Mouse (Mus musculus) midbrain, embryonic 16.5 days (tissue): Measurements from ENCODE around the gene Camk2d. TPM values are rescaled to one million over a fixed set of nuclear protein-coding genes. Genes with fewer than 3 reads are reported as not detected.

Experiments used
- ATAC-seq: fragments of 200-750 bp; cut with Nextera tagmentation; 2 replicates; pipeline ENCODE4 v1.8.0; 2017; ENCODE audit warnings: moderate TSS enrichment
- H3K27ac ChIP-seq: fragments of 300-500 bp; sonication (generic); 2 replicates; pipeline ENCODE4 v1.5.1; 2014; ENCODE audit warnings: mild to moderate bottlenecking, low read length, mixed read lengths
- H3K27me3 ChIP-seq: fragments of 300-500 bp; sonication (generic); 2 replicates; pipeline ENCODE4 v1.6.1; 2014; ENCODE audit warnings: low read depth, low read length, mixed read lengths; ENCODE audit not compliant: control insufficient read depth, insufficient read depth
- H3K36me3 ChIP-seq: fragments of 300-500 bp; sonication (generic); 2 replicates; pipeline ENCODE4 v1.6.1; 2014; ENCODE audit warnings: mild to moderate bottlenecking, low read length, moderate library complexity, mixed read lengths; ENCODE audit not compliant: control insufficient read depth, insufficient read depth
- H3K4me1 ChIP-seq: fragments of 300-500 bp; sonication (generic); 2 replicates; pipeline ENCODE4 v1.6.1; 2014; ENCODE audit warnings: mild to moderate bottlenecking, low read length, mixed read lengths; ENCODE audit not compliant: control insufficient read depth, insufficient read depth
- H3K4me2 ChIP-seq: fragments of 300-500 bp; sonication (generic); 2 replicates; pipeline ENCODE4 v1.6.1; 2014; ENCODE audit warnings: mild to moderate bottlenecking, low read length, mixed read lengths
- H3K4me3 ChIP-seq: fragments of 300-500 bp; sonication (generic); 2 replicates; pipeline ENCODE4 v1.5.1; 2014; ENCODE audit warnings: low read depth, mild to moderate bottlenecking, low read length, moderate library complexity, mixed read lengths
- H3K9ac ChIP-seq: fragments of 300-500 bp; sonication (generic); 2 replicates; pipeline ENCODE4 v1.6.1; 2014; ENCODE audit warnings: low read depth, low read length, mixed read lengths
- H3K9me3 ChIP-seq: fragments of 300-500 bp; sonication (generic); replicated peaks from 2 replicates; pipeline ENCODE4 v1.6.1; 2014; ENCODE audit warnings: mild to moderate bottlenecking, low read length, mixed read lengths; ENCODE audit not compliant: control insufficient read depth, poor library complexity, severe bottlenecking
- WGBS: fragments of 180-500 bp; shearing (Covaris S2); extraction: QIAGEN DNeasy Blood & Tissue Kit; methylation state at CpG from one replicate; pipeline ENCODE4 v1.1.7; 2014; 5-methylcytosine and 5-hydroxymethylcytosine counted together
- polyA plus RNA-seq: library from polyadenylated mRNA; unstranded; fragments of >200 nt; fragmentation: Nextera tagmentation; extraction: Ambion mirVana; gene quantifications from 2 replicates; pipeline ENCODE4 v1.2.1, GENCODE M21; 2015

Gene Camk2d
- polyA plus RNA-seq, 1 experiment from 2014 or later, result 74.7 TPM

- no peak overlapping the region for H3K9ac ChIP-seq
- ATAC-seq, result no peak
- no peak overlapping the region for H3K4me3 ChIP-seq
- no peaks in the 10 kb centered on the region for H3K27me3 ChIP-seq
- H3K27ac ChIP-seq, result no peak overlapping the region
- no peaks in the 10 kb centered on the region for H3K36me3 ChIP-seq
- H3K9me3 ChIP-seq, result no peaks in the 10 kb centered on the region
- H3K4me1 ChIP-seq, result no peaks in the 10 kb centered on the region
- H3K4me2 ChIP-seq, result no peak overlapping the region
- WGBS, result 85% methylated on average over 5 of the region's 5 CpGs
These were observed 84.9 kb downstream of the Camk2d start for GRCm38 (mm10) chr3:126681051-126681450.

GRCm38 (mm10) chr3:126681996-126682395, 85.9 kb downstream of the Camk2d start:
- H3K36me3 ChIP-seq, result no peaks in the 10 kb centered on the region
- no peaks in the 10 kb centered on the region for H3K27me3 ChIP-seq
- 89% methylated on average over 4 of the region's 4 CpGs for WGBS
- no peak overlapping the region for H3K9ac ChIP-seq
- H3K4me2 ChIP-seq, result no peak overlapping the region
- H3K4me3 ChIP-seq, result no peak overlapping the region
- no peaks in the 10 kb centered on the region for H3K9me3 ChIP-seq
- H3K4me1 ChIP-seq, result no peaks in the 10 kb centered on the region
- no peak overlapping the region for H3K27ac ChIP-seq
- no peak for ATAC-seq

GRCm38 (mm10) chr3:126685363-126685762, 89.3 kb downstream of the Camk2d start:
- no peaks in the 10 kb centered on the region for H3K9me3 ChIP-seq
- no peak overlapping the region for H3K9ac ChIP-seq
- no peaks in the 10 kb centered on the region for H3K27me3 ChIP-seq
- no peak overlapping the region for H3K4me2 ChIP-seq
- no peak overlapping the region for H3K4me3 ChIP-seq
- no peak overlapping the region for H3K27ac ChIP-seq
- 70% methylated on average over 5 of the region's 6 CpGs for WGBS
- no peaks in the 10 kb centered on the region for H3K4me1 ChIP-seq
- H3K36me3 ChIP-seq, result no peaks in the 10 kb centered on the region
- no peak; the same call in 1 of the 2 replicates for ATAC-seq

GRCm38 (mm10) chr3:126687150-126687549, 91.0 kb downstream of the Camk2d start:
- H3K4me1 ChIP-seq, result no peaks in the 10 kb centered on the region
- no peak overlapping the region for H3K9ac ChIP-seq
- ATAC-seq, result no peak
- no peaks in the 10 kb centered on the region for H3K36me3 ChIP-seq
- no peaks in the 10 kb centered on the region for H3K9me3 ChIP-seq
- no peaks in the 10 kb centered on the region for H3K27me3 ChIP-seq
- no peak overlapping the region for H3K4me2 ChIP-seq
- H3K4me3 ChIP-seq, result no peak overlapping the region
- 80% methylated on average over 4 of the region's 4 CpGs for whole genome bisulfite sequencing
- no peak overlapping the region for H3K27ac ChIP-seq

- H3K27ac ChIP-seq, result no peak overlapping the region
- H3K4me3 ChIP-seq, result no peak overlapping the region
- 81% methylated on average over 2 of the region's 2 CpGs for WGBS
- H3K36me3 ChIP-seq, result no peaks in the 10 kb centered on the region
- H3K4me2 ChIP-seq, result no peak overlapping the region
- no peak for ATAC-seq
- no peaks in the 10 kb centered on the region for H3K9me3 ChIP-seq
- no peak overlapping the region for H3K9ac ChIP-seq
- no peaks in the 10 kb centered on the region for H3K27me3 ChIP-seq
- no peaks in the 10 kb centered on the region for H3K4me1 ChIP-seq
These were observed 92.4 kb downstream of the Camk2d start for GRCm38 (mm10) chr3:126688516-126688915.

- Histone ChIP-seq H3K4me3 (no peak overlapping the region), H3K36me3 (no peaks in the 10 kb centered on the region), H3K27me3 (no peaks in the 10 kb centered on the region), H3K4me2 (no peak overlapping the region), H3K4me1 (peaks cover 6% of the 10 kb centered on the region), H3K9ac (no peak overlapping the region), H3K9me3 (no peaks in the 10 kb centered on the region), H3K27ac (no peak overlapping the region)
- no peak for ATAC-seq
- 91% methylated on average over 13 of the region's 13 CpGs for WGBS
These were observed 94.8 kb downstream of the Camk2d start for GRCm38 (mm10) chr3:126690627-126691505.

- peaks cover 6% of the 10 kb centered on the region for H3K4me1 ChIP-seq
- no peak overlapping the region for H3K4me3 ChIP-seq
- H3K9me3 ChIP-seq, result no peaks in the 10 kb centered on the region
- ATAC-seq, result no peak
- no peaks in the 10 kb centered on the region for H3K36me3 ChIP-seq
- H3K9ac ChIP-seq, result no peak overlapping the region
- H3K4me2 ChIP-seq, result no peak overlapping the region
- no peaks in the 10 kb centered on the region for H3K27me3 ChIP-seq
- WGBS, result 67% methylated on average over 2 of the region's 2 CpGs
- no peak overlapping the region for H3K27ac ChIP-seq
These were observed 95.5 kb downstream of the Camk2d start for GRCm38 (mm10) chr3:126691565-126691964.

GRCm38 (mm10) chr3:126692797-126693196, 96.7 kb downstream of the Camk2d start:
- Histone ChIP-seq H3K27me3 (no peaks in the 10 kb centered on the region), H3K9me3 (no peaks in the 10 kb centered on the region), H3K4me1 (peaks cover 6% of the 10 kb centered on the region), H3K4me2 (no peak overlapping the region), H3K27ac (no peak overlapping the region), H3K9ac (no peak overlapping the region), H3K36me3 (no peaks in the 10 kb centered on the region), H3K4me3 (no peak overlapping the region)
- WGBS, result 85% methylated on average over 8 of the region's 8 CpGs
- ATAC-seq, result no peak

GRCm38 (mm10) chr3:126693302-126693701, 97.2 kb downstream of the Camk2d start:
- no peak overlapping the region for H3K4me3 ChIP-seq
- H3K4me1 ChIP-seq, result peaks cover 6% of the 10 kb centered on the region
- H3K27ac ChIP-seq, result no peak overlapping the region
- 56% methylated on average over 7 of the region's 7 CpGs for WGBS
- no peak overlapping the region for H3K9ac ChIP-seq
- no peaks in the 10 kb centered on the region for H3K9me3 ChIP-seq
- no peak for ATAC-seq
- no peak overlapping the region for H3K4me2 ChIP-seq
- H3K36me3 ChIP-seq, result no peaks in the 10 kb centered on the region
- H3K27me3 ChIP-seq, result no peaks in the 10 kb centered on the region
